Mouse (Mus musculus) adrenal gland, adult 18-20 months (tissue): ENCODE measurements around the gene Vcpkmt. TPM values are rescaled to one million over a fixed set of nuclear protein-coding genes. Genes with fewer than 3 reads are reported as not detected.

Experiments used
- DNase-seq, 2 experiments: peaks; one replicate each; pipeline ENCODE4 v3.0.0; 2021 to 2022; ENCODE audit warnings: low spot score in 2 of 2
- microRNA-seq, 2 experiments: library from miRNA; unstranded; fragments of <30 nt; microRNA quantifications; one replicate each; pipeline ENCODE4 v1.2.0; 2021; ENCODE audit warnings: borderline number of aligned reads in 2 of 2
- total RNA-seq, 2 experiments: library from RNA; stranded (reverse); gene quantifications; 1 replicate in 1 of 2; 2 replicates in 1 of 2; pipeline ENCODE4 v1.2.3; 2021

Vcpkmt gene
- total RNA-seq, 2 experiments from 2014 or later: 11.9 to 13.3 TPM

- DNase-seq: no peak
Measured at GRCm38 (mm10) chr12:69538362-69538950, 44.4 kb downstream of the Vcpkmt start.

GRCm38 (mm10) chr12:69537675-69538361 lies 45.0 kb downstream of the Vcpkmt start:
- no peak for DNase-seq

GRCm38 (mm10) chr12:69537243-69537674 lies 45.6 kb downstream of the Vcpkmt start:
- no peak for DNase-seq

- no peak for DNase-seq
Measured at GRCm38 (mm10) chr12:69536616-69537242, 46.1 kb downstream of the Vcpkmt start.

- no peak for DNase-seq
Measured at GRCm38 (mm10) chr12:69533237-69533636, 49.6 kb downstream of the Vcpkmt start.

- no peak for DNase-seq
Measured at GRCm38 (mm10) chr12:69532530-69532929, 50.3 kb downstream of the Vcpkmt start.

GRCm38 (mm10) chr12:69532091-69532490 lies 50.7 kb downstream of the Vcpkmt start:
- DNase-seq: no peak

GRCm38 (mm10) chr12:69529694-69530403 lies 53.0 kb downstream of the Vcpkmt start:
- DNase-seq: no peak

- no peak for DNase-seq
Measured at GRCm38 (mm10) chr12:69528275-69529032, 54.4 kb downstream of the Vcpkmt start.

Small RNA genes lying within 50 kb of the gene (microRNA-seq; reads per million reads assigned to microRNA genes)
- 0 reads per million in 2 experiments for gene Gm23018

Other genes starting within 250 kb of the Vcpkmt start
- 10 to 100 TPM; 40.3 to 48.6 TPM for gene Nemf, start 225.9 kb downstream of the Vcpkmt start, total RNA-seq
- gene Arf6, start 210.9 kb downstream of the Vcpkmt start, total RNA-seq: 100 to 1,000 TPM; 117 to 135 TPM
- under 1 TPM; 0.70 to 0.89 TPM for gene Gm9887, start 210.6 kb downstream of the Vcpkmt start, total RNA-seq
- gene Sos2, start 98.8 kb upstream of the Vcpkmt start, total RNA-seq: 10 to 100 TPM; 33.7 to 40.8 TPM
- 10 to 100 TPM; 19.5 to 21.9 TPM for gene L2hgdh, start 141.8 kb upstream of the Vcpkmt start, total RNA-seq
- 10 to 100 TPM; 11.5 to 16.2 TPM for gene Atp5s, start 141.9 kb upstream of the Vcpkmt start, total RNA-seq
- 1 to 10 TPM; 1.7 to 2.2 TPM for gene Cdkl1, start 208.2 kb upstream of the Vcpkmt start, total RNA-seq